Mouse (Mus musculus): Measurements from ENCODE around the gene Galntl6. TPM values are rescaled to one million over a fixed set of nuclear protein-coding genes. Genes with fewer than 3 reads are reported as not detected.

Galntl6 gene
- polyA plus RNA-seq (2012; rRNA removed) = 0.14 TPM in 1 of 2 replicates, not detected in the other

DNA sequence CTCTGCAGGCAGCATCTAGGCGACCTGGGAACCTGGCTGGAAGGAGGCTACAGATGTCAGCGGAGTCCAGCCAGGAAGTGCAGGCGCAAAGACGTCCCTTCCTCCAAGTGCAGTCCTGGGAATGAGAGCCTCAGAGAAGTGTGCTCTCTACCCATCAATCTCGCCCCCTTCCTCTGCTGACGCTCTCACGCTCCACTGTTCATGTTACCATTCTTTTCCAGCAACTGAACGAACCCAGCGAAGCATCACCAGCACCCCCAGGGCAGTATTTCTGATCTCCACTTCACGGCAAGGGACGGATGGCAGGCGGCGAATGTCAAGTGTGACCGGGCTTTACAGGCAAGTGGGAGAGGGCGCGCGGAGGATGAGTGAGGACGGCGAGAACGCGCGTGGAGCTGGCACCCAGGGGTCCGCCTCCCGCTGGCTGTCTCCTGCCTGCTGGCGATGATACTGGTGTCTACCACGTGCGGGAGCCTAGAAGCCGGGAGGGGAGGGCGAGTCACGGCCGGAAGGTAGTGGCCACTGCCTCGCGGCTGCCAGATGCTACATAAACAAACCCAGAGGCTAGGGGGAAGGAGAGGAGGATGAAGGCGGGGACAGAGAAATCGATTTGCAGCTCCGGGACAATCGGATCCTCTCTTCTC is at the start of gene Galntl6:
TSS of gene Galntl6 (minus strand) at position 445 of the 644 bp plus-strand sequence.
- DNase-seq (ENCODE audit: low read depth) = no peak

DNA sequence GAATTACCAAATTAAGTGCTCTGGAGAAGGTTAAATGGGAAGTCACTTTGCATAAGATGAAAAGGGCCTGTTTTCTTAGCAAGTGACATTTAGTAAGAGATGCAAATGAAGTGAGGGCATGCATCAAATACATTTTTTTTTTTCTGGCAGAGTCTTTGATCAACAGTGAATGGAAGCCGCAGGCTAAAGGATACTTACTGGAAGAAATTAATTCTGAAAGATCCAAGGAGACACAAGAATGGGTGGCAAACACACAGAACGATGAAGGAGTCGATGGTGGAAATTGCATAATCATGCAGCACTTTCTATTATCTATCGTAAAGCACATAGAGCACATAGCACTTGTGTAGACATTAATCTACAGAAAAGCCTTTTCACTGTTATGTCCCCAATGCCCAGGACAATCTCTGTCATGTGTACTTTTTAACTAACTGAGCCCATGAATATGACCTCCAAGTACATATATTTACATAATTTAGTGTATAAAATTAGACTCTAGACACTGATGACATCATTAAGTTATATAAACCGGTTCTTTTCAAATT is 44.8 kb upstream of the Galntl6 start:
- DNase-seq (ENCODE audit: low read depth) = no peak

DNA sequence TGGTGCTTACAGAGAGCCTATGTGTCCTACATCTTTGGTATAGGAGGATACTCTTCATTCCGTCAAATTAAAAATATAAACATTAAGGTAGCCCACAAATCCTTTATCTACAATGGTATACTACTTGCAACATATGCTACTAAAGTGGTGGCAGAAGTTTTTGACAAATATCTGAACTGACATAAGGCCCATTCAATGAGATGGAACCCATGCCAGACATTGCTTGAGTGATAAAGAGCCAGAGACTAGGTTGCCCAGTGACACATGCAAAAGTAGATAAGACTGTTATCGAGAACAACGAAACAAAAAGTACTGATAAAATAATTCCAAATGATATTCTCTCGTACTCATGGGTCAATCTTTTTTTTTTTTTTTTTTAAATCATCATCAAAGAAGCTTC is 31.3 kb upstream of the Galntl6 start:
- no peak for DNase-seq (ENCODE audit: low read depth)

DNA sequence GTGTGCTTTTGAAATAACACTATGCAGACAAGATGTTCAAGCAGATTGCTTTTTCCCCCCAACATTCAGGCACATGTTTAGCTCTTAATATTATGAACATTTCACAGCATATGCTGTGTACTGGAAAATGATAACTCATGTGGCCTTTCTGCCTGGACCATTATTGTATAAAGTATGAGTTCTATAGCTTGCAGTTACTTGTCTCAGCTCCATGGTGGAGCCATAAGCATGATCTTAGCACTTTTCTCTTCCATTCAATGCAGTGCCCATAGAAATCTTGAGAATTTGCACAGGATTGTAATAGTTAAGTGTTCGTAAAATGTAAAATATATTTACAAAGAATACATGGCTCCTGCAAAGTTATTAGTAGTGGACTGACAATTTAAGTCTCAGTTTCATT is 18.6 kb upstream of the Galntl6 start:
- DNase-seq (ENCODE audit: low read depth) = no peak

DNA sequence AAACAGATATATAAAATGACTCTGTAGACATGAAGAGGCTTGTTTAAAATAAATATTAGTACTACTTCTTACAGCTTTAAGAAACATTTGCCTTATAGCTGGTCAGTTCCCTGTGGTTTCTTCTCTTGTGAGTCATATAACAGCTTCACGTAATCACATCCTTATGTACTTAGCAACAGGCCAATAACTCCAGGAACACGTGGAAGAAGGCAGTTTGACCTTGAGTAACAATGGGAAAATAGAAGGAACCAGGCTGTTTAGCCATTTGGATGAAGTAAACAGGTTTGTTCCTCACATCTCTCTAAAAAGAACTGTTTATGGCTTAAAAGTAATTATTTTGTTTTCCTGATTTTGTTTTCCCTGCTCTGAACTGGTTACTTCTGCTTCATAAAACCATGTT is 2.7 kb upstream of the Galntl6 start:
- DNase-seq (ENCODE audit: low read depth) = no peak

DNA sequence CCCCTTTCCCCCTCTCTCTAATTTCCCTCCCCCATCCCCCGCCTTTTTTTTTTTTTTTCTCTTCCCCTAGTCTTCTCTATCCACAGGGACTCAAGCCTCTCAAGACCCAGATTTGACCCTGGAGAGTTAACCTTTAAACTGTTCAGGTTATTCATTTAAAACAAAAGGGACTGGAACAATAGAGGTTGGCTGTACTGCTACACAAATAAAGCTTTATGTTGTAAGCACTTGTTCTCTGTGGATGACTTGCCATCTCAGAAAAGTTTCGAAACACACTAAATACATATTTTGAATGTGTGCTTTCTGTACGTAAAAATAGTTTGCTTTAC is 1.2 kb upstream of the Galntl6 start:
- DNase-seq (ENCODE audit: low read depth) = no peak

DNA sequence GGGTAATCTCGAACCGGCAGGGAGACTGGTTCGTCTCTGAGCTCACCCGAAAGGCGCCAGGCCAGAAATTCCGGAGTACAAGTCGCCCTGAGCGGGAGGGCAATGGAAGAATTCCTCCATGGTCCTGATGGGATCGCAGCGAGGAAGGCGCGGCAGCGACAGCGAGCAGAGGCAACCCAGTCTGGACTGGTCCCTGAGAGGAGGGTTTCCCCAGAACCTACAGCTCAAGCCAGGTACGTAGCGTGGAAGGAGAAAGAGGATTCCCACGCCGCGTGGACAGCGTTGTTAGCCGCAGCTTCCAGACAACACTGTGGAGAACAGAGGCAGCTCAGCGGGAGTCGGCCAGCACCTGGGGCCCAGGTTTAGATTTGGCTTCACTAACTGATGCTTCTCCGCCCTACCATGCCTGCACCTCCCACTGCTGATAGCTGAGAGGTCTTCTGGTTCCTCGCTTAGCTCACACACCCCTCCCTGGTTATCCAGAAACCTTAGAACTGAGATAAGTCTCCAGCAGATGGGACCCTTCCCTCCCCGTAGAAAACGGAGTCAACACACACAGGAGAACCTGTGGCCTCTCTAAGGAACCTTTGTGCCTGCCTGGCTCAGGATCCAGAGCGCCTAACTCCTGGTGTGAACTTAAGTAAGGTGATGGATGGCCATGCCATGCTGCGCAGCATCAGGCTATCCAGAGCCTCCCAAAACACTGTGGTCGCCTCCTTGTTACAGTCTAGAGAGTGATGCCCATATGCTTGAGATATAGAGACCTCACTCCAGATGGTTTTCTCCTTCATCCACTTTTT is 600 bp upstream of the Galntl6 start:
- no peak for DNase-seq (ENCODE audit: low read depth)

DNA sequence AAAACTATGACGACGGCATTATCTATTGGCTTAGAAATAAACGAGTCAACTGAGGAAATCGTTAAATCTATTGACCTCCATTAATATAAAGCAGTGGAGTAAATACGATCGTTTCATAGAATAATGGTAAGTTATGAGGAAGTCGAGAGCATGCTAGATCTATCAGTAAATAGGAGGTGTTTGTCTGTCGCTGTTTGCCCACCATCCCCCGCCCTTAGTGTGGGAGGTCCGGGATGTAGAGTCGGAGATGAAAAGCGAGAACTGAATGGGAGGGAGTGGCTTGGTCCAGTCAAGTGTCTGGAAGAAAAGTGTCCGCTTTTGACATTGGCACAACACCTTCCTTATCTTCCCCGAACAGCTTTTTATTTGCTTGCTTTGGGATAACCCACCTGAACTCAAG is 763 bp downstream of the Galntl6 start, which contains the start of gene BC030500:
TSS of gene BC030500 (plus strand) at position 79 of the 400 bp plus-strand sequence.
- no peak for DNase-seq (ENCODE audit: low read depth)

DNA sequence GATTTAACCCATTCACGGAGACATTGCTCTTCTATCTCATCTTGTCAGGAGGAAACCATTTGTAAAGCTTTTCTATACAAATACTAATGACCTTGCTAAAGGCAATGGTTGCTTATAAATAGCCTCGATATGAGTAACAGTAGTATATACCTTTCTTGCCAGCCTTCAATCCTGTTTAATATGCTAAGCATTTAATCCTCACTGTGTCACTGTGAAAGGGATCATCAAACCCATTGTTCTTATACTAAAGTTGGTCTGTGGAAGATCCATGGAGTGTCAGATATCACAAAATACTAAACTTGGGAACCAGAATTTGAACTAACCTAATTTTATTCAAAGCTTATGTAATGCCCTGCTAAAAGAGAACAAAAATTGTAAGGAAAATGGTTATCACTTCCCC is 8.0 kb downstream of the Galntl6 start:
- no peak for DNase-seq (ENCODE audit: low read depth)

DNA sequence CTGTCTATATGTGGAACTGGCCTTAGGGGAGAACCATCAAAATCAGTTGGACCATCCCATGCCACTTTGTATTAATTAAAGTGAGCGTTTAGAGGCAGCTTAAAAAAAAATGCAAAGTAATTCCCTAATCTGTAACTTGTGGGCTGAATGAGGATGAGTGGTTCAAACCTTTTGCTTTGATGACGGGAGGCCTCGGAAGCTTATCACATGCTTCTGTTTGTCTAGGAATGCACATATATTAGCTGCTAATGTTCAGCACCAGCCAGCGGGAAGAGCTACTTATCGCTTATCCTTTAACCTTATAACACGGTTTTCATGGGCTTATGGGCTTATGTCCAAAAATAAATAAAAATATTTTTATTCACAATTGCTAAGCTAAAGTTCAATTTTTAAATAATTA is 16.5 kb downstream of the Galntl6 start:
- no peak for DNase-seq (ENCODE audit: low read depth)

DNA sequence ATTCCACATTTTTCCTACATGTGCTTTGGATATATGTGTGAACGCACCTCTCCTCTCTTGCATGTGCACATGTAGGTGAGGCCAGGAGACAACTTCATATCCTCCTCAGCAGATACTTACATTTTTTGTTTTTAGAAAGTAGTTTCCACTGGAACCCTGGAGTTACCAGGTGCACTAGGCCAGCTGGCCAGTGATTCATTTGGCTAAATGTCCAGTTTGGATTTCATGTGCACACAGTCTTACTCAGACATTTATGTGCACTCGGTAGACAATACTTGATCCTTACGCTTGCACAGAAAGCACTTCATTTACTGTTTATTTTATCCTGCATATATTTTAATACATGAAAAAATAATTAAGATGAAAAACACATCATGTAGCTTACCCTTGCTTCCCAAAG is 21.8 kb downstream of the Galntl6 start:
- no peak for DNase-seq (ENCODE audit: low read depth)

DNA sequence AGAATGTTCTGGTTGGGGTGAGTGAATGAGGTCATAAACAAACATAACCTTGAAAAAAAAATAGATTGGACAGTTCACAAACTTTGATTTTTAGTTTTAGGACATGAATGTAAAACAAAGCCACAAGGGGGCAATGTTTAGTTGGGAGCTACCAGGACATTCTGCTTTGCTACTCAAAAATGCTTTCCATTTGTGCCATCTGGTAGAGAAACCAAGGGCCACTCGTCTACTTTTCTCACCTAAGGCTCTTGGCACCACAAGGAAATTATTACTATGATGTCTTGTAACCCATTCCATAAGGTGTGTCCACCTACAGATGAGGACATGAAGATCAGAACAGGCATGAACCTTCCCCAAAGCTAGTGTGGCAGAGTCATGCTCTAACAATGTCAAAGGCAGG is 26.0 kb downstream of the Galntl6 start:
- no peak for DNase-seq (ENCODE audit: low read depth)

DNA sequence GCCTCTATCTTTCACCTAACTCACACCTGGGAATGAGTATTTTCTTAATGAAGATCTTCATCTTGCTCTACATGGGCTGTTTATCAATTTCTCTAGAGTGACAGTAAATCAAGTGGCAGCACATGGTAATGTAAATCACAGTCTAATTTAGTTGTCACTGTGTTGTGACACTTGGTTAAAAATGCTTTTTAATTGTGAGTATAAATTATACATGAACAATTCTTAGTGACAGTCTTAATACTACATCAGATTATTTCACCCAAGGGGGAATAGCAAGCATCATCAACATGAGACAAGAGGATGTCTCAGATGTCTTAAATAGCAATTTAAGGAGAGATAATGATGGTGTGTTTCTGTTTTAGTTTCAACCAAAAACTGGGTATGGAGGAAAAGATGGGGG is 88.1 kb downstream of the Galntl6 start:
- DNase-seq (ENCODE audit: low read depth) = no peak

DNA sequence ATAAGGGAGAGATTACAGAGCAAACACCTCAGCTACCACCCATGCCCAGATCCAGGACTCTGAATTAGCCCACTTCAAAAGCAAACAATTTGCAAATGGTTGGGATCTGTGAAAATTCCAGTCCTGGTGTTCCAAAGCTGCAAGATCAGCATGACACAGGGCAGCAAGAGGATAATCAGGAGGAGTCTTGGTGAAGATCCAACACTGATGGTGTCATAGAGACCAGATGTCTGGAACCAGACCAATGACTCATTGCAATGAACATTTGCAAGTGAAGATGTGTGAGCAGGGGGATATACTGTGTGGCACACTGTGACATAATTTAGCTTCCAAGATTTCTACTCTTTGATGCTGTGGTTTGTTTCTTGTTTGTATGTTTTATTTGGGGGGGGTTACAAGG is 107.2 kb downstream of the Galntl6 start:
- no peak for DNase-seq (ENCODE audit: low read depth)

DNA sequence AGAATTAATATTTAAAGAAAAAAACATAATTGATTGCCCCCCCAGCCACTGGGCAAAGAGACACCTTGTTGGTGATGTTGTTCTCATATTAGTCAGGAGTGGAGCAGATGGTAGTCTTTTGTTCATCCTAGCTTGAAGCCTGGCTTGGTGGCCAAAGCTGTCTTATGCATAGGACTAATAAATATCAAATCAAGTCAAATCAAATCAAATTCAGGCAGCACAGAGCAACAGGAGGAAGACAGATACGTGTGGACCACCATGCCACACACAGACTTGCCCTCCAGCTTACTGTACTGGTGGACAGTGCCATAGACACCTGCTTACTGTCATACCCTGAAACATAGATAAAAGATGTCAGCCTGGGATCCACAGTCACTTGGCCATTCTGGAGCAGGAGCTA is 110.6 kb downstream of the Galntl6 start:
- no peak for DNase-seq (ENCODE audit: low read depth)

DNA sequence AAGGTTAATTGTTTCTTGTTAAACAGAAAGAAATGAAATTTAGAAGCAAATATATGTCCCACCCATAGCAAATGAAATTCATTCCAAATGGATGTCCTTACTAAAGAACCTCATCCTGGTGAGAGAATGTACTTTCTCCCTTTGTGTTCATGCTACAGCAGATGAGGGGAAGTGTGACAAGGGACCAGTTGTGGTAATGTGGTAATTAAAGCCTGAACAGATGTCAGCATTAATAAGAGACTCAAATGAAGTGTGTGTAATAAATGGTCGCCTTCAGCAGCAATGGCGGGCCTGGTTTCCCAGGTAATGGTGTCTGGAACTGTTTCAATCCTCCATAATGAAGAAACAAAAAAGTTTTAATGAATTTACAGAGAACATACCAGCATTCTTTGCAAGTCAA is 158.7 kb downstream of the Galntl6 start:
- no peak for DNase-seq (ENCODE audit: low read depth)

DNA sequence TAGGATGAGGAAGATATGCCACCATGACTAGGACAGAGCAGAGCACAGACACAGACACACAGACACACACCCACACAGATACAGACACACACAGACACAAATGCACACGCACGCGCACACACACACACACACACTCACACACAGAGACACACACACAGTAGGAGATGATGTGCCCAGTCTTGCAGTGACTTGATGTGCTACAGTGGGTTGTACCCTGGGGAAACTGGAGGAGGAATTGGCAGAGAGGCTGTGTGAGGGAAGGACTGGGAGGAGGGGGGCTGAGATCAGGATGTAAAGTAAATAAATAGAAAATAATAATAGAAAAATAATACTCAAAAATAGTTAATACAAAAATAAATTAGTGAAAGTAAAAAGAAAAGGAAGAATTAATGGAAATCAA is 174.5 kb downstream of the Galntl6 start:
- DNase-seq (ENCODE audit: low read depth) = no peak

DNA sequence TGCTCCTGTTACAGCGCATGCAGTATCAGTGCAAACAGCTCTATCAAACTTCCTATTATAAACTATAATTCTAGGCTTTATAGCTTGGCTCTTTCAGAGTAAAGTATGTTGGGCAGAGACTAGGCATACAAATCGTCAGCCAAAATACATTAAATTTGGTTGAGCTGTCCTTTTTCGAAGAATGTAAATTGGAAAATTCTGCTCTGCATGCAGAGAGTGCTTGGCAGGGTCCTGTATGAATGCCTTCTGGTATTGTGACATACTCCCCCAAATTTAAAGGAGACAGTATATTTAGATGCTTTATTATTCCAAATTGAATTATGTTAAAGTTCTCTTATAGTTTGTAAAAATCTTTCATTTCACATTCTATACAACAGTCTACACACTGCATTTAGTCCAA is 220.7 kb downstream of the Galntl6 start:
- no peak for DNase-seq (ENCODE audit: low read depth)

DNA sequence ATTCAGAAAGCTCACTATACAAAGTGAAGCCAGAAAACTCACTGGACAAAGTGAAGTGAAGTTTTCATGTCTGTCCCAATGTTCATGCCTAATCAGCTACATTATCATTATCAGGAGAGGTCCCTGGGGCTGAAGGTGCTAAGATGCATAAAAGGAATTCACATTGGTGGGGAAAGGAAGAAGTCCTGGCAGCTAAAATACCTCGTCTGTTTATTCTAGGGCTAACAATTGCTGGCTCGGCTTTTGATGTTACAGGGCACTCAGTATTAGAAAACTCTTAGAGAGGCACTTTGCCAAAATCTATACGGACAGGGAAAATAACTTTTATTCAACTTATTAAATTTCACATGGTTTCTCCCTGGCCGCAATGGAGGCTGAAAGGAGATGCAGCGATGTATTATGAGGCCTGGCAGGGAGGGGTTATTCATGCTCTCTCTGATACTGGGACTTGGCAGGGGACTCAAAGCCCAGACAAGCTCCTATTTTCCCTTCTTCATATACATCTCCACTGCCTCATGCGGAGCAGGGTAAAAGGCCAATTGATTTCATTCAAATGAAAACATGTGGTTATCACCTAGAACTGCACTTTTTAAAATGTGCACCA is 234.5 kb downstream of the Galntl6 start:
- DNase-seq (ENCODE audit: low read depth) = no peak

DNA sequence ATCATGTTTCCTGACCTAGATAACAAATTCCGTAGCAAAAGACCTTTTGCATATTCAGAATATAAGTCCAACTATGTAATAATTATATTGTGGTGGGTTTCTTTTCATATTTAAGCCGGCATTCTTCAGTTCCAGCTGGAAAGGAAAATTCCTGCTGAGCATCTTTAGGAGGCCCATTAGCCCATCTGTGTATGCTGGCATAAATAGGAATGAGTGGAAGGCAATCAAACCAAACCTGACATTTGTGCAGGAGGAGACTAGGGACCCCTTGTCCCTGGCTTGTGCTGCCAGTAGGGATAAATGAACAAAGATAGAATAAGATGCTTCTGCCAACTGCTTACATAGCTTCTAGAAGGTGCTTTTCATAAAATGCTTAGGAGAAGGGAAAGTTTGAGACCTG is 243.4 kb downstream of the Galntl6 start:
- no peak for DNase-seq (ENCODE audit: low read depth)

DNA sequence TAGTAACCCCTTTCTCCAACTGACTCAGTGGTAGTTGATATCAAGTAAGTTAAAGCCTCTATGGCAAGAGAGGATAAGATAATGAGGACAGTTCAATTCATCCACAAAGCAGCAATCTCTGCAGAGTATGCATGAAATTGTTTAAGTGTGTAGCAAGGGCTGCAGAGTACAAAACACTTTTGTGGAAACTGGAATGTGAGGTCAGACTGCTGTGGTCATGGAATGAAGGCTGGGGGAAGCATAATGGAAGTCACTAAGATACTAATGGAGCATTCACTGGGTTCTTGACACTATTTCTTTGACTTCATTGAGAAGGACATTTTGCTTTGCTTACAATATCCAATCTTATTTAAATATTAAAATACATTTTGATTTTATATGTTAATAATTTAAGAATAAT is 252.4 kb downstream of the Galntl6 start:
- DNase-seq (ENCODE audit: low read depth) = no peak

DNA sequence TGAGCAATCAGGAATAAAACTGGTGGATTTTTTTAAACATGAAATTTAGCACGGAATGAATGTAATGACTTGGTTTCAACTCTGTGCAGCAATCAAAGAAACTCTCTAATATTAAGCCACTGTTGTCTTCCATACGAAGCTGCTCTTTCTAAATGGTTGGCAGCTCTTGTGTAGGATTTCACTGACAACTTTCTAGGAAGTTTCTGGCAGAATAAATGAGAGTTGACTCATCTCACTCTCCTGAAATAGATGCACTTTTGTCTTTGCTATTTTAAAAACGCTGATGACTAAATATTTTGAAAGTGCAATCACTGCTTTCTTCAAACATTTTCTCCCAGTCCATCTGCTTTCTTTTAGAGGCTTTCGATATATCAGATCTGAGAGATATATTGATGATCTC is 256.8 kb downstream of the Galntl6 start:
- DNase-seq (ENCODE audit: low read depth) = no peak

DNA sequence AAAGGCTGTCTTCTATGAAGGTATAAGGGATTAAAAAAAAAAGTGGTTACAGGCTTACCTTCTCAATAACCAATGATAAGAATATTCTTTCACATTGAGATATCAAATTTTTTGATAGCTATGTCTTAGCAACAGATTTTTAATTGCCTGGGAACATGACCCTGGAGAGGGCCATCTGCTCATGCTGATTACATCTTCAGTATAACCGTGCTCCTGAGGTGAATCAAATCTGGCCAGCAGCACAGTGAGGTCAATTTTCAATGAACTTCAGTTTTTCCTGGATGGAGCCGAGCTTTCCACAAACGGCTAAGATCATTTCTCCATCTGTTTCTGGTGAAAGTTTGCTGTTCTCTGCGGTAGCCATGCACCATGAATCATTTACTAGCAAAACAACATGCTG is 306.0 kb downstream of the Galntl6 start:
- no peak for DNase-seq (ENCODE audit: low read depth)
